Mouse (Mus musculus) T-cell, adult 2 months (primary cell): ENCODE measurements at regions not wholly inside any gene's neighbourhood (a gene's known extent, or its start where the extent isn't known, plus 50 kb on each side); places are given as distances from the start of the nearest gene placed in this dataset.
"Not testable (repeated sequence)": the region's sequence is repeated elsewhere in the genome, so short reads cannot be mapped to it uniquely, and the experiment has no call there.

Source experiments
- DNase-seq: peaks from one replicate; pipeline ENCODE4 v3.0.0; 2022; ENCODE audit warnings: low spot score

DNA sequence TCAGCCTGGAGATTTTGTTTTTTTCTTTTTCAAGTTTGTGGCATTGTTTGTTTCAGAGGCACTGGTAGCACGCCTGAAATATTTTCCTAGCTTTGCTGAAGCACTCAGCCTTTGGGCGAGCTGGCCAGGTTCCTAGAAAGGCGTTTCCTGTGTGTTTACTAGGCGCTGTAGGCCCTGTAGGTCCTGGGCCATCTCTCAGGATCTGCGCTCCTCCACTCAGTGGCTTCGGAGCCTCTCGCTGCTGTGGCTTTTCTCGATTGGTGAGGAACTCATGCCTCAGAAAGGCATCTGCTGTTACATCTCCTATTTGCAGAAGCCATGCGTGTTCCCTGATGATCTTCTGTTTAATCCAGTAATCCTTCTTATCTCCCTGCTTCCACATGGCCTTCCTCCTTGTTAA lies 188.0 kb upstream of the Plcz1 start:
- DNase-seq: no peak

DNA sequence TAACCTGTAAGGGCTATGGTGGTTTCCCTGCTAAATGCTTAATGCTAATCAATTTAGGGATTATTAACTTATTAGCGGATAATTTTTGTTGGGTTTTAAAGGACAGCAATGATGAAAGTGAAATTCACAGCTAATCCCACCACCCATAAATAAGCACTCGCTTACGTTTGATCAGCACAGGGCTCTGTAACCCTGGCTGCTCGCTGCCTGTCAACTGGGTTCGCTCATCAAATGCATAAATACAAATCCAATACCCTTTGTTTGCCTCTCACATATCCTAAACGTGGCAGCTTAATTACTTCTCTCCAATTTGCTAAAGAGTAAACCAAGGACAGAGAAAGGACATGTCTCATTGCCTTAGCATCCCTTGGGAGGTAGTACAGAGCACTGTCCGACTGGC lies 187.5 kb upstream of the Plcz1 start:
- DNase-seq: no peak

DNA sequence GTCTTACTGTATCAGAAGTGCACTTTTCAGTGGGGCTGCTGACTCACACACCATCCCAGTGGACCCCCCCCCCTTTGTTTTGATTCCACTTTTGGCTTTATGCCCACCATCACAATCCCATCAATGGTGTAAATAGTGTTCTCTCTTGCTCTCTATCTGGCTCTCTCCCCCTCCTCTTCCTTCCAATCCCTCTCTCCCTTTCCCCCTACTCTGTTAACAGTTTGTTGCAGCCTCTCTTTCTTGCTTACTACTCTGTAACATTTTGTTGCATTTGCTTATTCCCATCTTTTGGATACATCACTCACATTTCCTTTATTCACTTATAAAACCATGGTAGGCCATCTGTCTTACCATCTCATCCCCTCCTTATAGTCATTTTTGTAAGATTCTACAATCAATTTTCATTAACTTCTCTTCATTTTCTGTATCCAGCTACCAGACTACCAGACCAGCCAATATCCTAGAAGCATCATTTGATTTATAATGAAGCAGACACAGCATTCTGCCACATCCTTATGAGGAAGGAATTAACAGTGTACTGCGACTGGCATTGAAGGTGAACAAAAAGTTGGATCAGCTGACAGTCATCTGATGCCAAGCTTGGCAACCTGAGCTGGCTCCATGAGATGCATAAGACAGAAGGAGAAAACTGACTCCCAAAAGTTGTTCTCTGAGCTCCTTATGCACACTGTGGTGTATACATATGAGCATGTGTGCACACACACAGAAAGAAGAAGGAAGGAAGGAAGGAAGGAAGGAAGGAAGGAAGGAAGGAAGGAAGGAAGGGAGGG lies 181.5 kb upstream of the Plcz1 start:
- no peak for DNase-seq

DNA sequence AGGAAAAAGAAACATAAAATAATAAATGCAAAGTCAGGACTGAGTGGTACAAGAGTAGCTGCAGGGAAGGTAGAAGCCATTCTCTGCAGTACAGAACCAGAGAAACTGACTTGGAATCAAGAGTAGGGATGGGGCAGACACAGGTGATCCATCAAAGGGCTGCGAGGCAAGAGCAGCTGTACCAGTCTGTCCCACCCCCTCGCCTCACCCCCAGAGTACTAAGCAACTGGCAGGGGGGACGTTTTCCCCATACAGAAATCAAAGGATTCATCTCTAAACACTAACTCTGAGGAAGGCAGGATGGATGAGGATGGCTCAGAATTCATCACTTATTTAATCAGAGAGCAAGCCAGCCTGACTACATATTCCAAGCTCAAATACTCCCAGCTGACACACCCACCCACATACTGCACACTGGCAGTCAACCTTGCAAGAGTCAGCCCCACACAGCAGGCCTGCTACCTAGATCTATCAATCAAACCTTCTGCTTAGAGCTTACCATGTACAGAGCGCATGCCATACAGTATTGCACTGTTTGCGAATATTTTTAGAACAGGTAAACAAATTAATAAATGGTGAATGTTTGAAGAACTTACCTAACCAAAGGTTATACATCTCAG lies 180.5 kb upstream of the Plcz1 start:
- DNase-seq: no peak

DNA sequence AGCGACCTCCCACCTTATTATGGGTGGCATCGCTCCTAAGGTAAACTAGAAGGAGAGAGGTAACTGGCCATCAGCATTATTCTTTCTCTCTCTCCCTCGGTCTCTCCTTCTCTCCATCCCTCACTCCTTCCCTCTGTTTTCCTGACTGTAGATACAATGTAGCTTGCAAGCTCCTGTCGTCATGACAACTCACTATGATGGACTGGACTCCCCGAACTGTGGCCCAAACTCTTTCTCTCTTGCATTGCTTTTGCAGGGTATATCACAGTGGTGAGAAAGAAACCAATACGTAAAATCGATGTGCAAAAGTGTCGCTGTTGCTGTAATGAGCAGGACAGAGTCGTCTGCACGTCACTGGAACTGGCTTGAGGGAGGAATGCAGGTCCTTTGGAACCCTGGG lies 177.5 kb upstream of the Plcz1 start:
- DNase-seq: no peak

DNA sequence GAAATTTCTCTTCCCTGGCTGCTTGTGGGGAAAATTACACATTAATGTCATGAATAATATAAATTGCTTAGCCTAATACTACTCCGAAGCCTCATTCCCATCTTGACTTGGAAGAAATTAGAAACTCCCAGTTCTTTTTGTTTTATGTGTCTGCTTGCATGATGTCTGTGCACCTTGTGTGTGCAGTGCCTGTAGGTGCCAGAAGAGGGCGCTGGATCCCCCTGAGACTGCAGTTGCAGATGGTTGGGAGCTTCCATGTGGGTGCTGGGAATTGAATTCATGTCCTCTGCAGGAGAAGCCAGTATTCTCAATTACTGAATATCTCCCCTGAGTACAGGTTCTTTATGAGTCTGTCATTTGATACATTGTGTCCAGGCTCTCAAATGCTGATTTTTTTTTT lies 171.1 kb upstream of the Plcz1 start:
- DNase-seq: no peak

DNA sequence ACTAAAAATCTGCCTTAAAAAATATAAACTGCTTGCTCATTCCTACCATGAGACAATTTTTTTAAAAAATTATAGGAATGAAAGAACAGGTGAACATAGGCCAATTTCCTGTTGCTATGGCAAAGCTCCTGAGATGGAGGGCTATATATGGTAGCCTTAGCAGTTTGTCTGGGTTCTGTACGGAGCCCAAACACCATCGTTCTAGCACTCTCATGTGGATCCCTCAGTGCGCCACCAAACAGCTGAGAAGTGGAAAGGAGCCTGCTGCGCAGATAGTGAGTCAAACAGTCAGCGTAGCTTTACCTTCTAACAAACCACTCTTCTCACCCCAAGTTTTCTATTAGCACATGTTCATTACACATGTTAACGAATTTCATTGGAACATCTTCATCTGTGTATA lies 168.9 kb upstream of the Plcz1 start:
- DNase-seq: no peak

DNA sequence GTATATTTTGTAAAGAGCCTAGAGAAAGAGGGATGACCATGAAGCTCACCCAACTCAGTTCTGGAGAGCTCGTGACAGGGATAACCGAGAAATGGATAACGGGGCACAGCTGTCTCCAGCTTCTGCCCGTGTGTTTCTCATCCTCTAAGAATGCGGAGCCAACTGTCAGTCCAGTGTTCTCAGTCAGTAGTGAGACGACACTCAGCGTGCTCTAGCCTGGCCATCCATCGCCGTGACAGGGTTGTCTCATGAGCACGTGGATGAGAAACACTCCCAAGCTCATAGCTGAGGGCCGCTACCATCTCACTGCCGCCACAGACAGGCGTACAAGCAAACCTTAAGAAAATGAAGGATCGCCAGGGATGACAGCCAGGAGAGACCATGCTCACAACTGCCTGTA lies 167.8 kb upstream of the Plcz1 start:
- DNase-seq: no peak

DNA sequence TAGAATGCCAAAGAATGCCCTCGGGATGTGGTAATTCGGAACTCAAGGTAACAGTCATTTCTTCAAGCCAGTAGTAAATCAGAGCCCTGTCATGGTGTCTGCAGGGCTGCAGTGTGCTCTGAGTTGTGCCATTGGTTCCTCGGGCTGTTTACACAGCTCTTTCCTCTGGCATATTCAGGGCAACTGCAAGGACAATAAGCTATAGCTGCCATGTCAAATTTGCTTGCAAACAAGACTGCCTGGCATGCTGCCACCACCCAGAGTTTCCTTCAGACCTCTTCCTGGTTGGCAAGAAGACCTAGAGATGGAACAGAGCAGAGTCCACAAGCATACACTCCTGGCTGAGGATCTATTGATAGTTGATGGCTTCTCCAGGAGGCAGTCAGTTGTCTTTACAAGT lies 167.1 kb upstream of the Plcz1 start:
- DNase-seq: no peak

DNA sequence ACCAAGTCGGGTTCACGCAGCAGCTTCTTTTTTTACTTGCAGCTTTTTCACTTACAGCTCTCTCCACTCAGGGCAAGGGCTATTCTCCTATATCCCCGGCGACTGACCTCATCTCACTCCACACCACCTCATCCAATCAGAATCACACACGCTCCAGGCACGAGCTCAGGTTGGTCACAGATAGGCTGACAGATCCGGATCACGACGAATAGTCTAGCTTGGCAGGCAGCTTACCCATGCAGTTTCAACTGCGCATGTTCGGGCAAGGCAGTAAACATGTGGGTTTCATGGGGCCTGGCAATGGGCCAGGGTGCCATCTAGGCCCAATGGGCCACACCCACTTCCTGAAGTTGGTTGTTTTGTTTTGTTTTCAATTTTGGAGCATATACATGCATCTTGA lies 165.4 kb upstream of the Plcz1 start:
- not testable (repeated sequence) for DNase-seq

DNA sequence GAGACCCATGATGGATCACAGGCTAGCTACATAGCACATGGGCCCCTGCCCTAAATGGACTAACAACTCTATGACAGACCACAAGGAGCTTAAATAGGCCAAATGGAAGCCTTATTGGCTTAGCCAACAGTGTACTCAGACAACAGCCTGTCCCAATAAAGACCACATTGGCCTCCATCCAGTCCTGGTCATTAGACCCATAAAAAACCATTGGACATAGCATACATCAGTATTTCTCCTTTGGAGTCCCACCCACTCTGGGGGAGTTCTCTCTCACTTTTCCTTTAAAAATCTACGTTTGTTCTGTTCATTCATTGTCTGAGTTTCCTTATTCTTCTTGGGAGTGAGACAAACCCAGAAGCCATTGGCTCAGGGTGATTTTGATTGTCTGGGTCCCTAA lies 160.1 kb upstream of the Plcz1 start:
- DNase-seq: no peak

DNA sequence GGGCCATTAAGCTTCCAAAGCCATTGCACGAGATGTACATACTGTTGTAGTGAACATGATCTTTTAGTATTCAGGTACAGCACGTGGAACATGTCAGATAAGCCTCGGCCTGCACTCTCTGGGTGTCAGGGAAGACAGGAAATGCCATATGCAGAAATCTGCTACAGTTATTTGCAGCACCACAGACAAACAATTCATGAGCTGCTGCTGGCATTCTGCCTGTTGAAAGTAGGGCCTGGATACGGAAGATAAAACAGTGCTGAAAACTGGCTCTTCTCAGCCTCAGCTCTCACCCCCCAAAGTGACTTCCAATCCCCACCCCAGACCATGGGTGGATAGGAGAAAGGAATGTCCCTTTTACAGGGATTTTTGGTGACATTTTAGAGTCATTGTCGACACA lies 159.1 kb upstream of the Plcz1 start:
- DNase-seq: no peak

DNA sequence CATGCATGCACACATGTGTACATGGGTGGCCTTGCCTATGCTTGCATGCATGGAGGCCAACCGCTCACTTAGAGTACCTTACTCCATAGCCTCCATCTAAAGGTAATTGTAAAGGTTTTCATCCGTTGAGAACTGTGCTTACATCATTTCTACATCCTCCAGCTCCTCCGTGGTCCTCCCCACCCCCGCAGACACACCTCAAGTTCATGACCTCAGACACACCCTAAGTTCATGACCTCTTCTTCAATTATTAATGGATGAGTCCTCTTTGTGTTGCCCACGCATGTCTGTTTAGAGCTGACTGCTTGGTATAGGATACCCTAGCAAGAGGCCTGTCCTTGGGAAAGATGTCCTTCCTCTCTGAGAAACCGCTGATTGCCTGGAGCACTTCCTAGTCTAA lies 156.8 kb upstream of the Plcz1 start:
- DNase-seq: no peak

DNA sequence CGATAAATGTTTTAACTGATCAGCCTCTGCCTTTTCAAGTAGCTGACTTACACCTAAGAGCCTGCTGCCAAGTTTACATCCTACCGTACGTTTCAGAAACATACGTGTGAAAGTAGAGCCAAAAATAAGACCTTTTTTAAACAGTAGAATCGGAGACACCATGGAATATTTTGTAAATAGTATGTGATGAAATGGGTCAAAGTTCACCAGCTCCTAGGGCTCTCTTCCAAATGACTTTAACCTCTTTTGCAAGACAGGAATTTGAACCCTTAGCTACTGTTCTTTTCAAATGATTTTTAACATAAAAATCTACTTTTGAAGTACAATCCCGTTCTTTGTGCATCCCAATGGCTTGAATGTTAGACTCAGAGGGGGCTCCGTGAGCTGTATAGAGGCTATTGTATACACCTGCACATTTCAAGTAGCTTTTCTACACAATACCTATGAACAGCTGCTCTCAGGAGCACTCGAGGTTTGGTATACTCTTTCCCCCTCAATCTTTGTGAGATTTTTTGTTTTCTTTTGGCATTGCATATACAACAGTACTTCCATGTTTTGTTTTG lies 155.9 kb upstream of the Plcz1 start:
- no peak for DNase-seq

DNA sequence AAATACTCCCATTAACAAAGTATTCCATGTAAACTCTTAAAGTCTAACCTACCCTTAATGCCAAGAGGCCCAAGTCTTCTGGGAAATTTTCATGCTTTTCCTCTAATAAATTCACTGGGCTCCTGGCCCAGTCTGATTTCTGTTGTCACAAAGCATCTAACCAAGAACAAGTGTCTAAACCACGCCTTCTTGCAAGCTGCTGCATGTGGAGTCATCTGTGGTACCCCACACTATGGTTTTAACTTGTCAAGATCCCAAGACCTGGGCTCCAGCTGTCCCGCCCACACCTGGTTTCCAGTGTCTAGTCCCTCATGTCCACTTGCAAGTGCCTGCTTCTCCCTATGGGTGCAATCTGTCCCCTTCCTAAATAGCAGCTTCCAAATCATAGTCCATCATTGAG lies 153.0 kb upstream of the Plcz1 start:
- DNase-seq: no peak

DNA sequence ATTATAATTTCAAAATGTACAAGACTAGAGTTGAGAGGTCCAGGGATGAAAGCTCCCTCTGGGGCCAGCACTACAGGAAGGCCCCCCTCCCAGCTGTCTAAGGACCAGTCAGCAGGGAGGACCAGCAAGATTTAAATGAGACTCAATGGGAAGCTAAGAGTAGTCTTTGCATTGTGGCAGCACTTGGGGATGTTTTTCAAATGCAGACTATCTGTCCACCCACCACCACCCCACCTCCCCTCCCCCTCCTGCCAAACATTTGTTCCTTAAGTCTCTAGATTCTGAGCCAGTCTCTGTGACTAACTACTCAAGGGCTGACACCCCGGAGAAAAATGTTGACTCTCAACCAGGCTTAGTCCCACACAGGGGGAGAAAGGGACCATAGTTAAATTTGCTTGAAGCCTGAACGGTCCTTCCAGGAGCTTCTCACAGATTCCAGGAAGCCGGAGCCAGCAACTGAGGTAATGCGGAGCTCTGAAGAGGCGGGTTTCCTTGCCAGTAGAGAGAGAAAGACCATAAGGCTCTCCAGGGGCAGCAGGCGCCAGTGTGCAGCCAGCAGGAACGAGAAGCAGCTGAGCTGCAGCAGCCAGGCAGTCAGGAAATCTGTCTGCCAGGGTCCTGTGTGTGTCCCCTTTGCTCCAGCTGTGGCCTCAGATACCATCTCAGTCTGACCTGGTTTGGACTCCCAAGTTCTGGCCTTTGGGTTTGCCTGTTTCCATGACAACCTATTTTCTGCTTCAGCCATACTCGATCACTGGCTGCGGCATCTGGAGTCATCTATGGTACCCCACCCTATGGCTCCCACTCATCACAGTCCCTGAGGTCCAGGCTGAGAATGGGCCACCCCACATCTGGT lies 152.1 kb upstream of the Plcz1 start:
- no peak for DNase-seq

DNA sequence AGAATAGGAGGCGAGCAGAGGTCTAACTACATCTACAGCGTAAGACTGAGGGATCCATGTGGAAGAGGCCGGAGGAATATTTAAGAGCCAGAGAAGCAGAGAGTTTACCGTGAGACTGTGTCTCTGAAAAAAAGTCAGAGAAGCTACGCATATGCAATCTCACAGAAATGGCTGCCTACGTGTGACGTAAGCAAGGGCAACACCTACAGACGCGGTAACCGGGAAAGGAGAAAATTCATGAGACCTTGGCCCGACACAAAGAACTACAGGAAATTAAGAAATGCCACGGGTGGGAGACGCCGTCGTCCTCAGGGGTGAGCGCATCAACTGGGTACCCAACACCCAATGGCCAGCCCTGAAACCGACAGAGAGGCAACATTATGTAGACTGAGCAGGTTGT lies 151.3 kb upstream of the Plcz1 start:
- no peak for DNase-seq

DNA sequence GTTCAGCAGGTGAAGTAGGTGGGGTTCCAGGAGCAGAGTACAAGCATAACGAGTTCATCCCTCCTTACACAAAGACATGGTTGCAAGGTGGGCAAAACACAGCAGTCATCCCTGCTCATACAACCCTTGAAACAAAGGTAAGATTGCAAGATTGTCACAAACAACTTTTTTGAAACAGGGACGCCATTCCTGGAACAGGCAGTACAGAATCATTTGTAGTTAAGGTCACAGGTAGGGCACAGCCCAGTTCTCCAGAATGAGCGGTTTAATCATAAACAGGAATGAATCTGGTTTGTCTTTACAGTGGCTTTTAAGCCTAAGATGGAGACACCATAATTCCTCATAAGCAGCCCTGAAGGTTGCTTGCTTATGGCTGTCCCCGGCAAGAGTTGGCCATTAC lies 150.1 kb upstream of the Plcz1 start:
- DNase-seq: no peak

DNA sequence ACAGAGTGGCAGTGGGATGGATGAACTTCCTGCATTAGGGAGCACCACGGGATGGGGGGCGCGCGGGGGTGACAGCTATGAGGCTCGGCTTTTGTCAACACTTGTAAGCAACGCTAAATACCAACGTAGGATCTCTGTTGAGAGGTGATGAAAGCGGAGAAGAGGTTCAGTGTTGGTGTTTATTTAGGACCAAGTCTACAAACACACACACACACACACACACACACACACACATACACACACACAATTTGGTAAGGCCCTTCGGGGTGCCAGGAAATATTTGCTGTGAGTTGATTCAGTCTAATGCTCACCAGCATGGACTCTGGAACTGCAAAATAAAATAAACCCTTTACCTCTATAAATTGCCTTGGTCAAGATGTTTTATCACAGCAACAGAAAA lies 148.3 kb upstream of the Plcz1 start:
- DNase-seq: no peak

DNA sequence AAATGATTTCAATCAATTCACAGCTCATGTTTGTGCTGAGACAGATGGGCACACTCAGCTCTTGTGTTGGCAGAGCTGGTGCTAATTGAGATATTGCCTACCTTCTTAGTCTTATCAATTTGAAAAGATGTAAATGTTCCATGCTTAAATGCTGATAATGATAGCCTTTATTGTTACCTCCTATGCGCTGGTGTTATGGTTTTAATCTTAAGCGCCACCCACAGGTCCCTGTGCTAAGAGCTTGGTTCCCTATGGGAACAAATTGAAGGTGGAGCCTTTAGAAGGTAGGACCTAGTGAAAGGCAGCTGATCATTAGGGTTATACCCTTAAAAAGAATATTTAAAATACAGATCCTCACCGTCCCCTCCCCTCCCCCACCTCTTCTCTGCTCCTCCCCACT lies 146.5 kb upstream of the Plcz1 start:
- DNase-seq: no peak

DNA sequence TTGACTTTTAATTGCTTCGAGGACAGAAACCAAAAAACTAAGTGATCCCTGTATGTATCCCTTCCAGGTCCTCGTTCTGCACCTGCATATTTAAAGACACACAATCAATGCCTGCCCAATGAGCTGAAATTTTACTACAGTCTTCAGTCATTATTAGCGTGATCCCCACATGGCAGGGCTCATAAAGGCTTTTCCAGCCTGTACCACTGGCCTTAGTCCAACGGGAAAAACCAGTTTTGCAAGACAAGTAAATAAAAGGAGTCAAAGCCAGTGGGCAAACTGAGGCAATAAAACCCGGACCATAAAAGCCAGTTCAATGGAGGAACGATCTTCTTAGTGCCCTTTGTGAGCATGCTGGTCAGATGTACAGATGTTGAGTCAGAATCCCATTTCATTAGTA lies 145.8 kb upstream of the Plcz1 start:
- no peak for DNase-seq

DNA sequence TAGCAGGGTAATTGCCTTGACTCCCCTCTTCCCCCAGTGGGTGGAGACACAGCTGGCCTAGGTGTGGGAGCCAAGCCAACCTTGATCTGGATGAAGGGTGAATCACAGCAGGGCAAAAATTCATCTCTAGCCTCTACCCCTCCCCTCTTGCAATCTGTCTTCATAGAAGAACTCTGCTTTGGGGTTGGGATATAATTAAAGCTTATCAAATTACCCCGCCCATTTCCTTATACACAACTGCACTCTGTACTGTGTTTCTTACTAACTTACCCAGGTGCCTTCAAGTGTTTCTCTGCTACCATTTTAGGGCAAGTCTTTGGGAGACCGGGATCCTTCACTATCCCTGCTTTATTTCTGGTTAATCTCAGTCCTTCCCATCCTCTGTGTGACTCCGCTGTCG lies 138.7 kb upstream of the Plcz1 start:
- DNase-seq: no peak
